Mouse (Mus musculus) left cerebral cortex, adult 11 months (tissue): ENCODE data around the gene Tacr1.
A peak's percentile ranks its signal among the peaks of the same experiment; 100 is the strongest.
"Not testable (repeated sequence)": the region's sequence is repeated elsewhere in the genome, so short reads cannot be mapped to it uniquely, and the experiment has no call there.

ENCODE experiments used
- DNase-seq: peaks from one replicate; pipeline ENCODE4 v3.0.0; 2022; ENCODE audit warnings: low spot score

Gene Tacr1

DNA sequence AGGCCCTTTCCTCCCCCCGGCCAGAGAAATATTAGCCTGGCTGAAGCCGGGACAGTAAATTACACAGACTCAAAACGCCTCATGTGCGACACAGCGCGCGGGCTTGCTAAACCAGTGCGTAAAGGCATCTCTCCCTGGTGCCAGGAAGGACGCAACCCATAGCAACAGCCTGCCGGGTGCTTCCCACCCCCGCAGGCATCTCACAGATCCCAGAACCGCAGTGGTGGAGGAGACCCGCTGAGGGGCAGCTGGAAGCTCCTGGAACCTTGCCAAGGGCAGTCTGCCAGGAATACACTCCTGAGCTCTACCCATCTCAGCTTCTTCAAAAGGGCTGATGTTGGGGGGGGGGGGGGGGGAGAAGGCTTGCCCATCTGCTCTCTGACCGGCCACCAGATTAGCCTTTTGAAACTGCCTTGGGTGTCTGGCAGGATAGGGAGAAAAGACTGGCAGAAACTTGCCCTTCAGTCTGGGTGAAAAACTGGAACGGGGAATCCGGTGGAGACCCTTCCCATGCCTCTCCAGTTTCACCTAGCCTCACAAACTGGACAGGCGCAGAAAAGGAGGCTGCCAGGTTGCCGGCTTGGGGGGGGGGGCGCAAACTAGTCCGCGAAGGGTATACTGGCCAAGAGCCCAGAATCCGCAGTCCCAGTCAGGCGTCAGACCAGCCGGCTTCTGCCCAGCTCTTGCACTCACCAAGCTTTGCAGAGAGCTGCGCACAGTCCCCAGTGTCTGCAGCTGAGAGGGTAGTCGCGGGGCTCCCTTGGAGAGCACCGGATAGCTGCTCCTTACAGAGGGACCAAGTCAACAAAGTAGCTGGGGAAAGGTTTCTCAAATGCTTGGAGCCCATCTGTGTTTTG is at the start of gene Tacr1:
Gene Tacr1 (plus strand): TSS at position 740 of the 857 bp plus-strand sequence.
- DNase-seq: peak; percentile 16

DNA sequence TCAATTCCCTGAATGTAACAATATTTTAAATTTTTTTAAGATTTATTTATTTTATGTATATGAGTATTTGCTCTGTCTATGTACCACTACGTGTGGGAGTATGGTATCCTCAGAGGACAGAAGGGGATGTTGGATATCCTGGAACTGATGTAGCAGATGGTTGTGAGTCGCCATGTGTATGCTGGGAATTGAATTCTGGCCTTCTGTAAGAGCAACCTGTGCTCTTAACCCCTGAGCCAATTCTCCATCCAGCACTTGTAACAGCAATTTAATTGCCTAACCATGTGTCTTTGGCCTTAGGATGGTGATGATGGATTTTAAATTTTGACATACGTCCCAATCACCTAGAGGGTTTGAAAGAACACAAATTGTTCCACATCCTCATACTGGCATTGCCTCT is 26.0 kb upstream of the Tacr1 start:
- DNase-seq: no peak

GRCm38 (mm10) chr6:82383556-82383955 is 18.6 kb upstream of the Tacr1 start:
- no peak for DNase-seq

- DNase-seq: no peak
Observed at GRCm38 (mm10) chr6:82402501-82403495, 664 bp downstream of the Tacr1 start.

DNA sequence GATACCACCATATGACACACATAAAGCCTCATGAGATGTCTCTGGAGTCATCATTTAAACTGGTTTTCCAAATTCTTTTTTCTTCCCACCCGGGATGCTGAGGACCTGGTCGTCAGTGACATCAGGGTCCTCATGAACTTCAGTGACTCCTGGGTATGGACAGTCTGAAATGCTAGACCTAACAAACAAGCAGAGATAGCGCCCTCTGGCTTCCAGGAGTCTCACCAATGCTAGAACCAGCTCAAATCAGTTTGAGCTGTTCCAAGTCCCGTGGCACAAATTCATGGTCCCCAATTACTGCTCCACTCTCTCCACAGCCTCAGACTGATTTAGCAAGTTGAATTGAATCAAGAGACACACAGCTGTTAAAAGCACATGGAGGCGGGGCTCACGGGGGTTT is 16.2 kb downstream of the Tacr1 start:
- no peak for DNase-seq

GRCm38 (mm10) chr6:82420222-82420621 is 18.1 kb downstream of the Tacr1 start:
- no peak for DNase-seq

GRCm38 (mm10) chr6:82428890-82429289 is 26.8 kb downstream of the Tacr1 start:
- no peak for DNase-seq

DNA sequence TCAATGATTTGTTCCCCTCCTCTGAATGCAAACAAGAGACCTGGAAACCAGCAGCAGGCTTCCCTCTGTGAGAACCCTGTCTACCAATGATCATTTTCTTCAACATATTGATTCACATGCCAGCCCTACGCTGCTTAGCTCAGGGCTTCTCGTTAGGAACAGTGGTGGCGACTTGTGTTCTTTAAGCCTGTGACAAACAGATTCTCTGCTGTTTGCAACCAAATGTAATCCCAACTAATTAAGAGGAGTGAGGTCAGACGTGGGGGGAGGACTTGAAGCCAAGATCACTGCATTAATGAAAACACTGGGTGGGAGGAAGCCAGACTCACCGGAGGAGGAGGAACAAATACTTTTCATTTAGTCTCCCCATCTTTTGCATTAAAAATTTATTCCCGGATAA is 27.6 kb downstream of the Tacr1 start:
- no peak for DNase-seq

GRCm38 (mm10) chr6:82437174-82437573 is 35.0 kb downstream of the Tacr1 start:
- DNase-seq: peak; percentile 29

GRCm38 (mm10) chr6:82452206-82453095 is 50.3 kb downstream of the Tacr1 start:
- DNase-seq: not testable (repeated sequence)

DNA sequence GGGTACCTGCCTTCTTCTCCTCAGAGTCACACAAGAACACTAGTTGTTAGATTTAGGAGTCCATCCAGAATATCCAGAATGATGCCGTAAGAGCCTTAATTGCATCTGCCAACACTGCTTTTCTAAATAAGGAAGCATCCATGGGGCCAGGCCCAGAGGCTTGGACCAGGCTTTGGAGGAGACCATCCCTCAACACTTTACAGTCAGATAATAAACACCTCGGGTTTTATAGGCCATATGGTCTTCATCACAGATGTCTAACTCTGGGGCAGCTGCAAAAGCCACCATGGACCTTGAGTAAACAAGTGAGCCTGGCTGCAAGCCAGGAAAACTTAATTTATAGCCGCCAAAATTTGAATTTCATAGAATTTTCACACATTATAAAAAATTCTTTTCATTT is 53.1 kb downstream of the Tacr1 start:
- no peak for DNase-seq

DNA sequence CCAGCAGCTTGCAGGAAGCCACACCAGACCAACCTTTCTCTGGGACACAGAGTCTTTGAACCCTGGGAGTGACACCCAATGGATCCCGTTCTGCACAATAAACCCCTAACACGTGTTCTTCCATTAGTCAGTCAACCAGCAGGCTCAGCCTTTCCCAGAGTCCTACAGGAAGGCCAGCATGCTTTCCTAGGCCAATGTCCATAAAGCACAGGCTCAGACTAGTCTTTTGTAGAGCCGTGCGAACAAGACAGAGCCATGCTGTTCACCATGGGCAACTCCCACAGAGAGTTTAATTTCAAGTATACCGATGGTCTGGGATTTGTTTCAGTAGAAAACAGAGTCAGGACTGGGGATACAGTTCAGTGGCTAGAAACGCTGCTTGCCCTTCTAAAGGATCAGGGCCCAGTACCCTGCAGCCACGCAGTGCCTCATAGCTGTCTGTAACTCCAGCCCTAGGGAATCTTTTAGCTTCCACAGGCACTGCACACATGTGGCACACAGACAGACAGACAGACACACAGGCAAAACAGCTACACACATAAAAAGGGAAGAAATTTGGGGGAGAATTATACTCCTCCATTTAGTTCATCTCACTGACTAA is 55.1 kb downstream of the Tacr1 start:
- no peak for DNase-seq

- no peak for DNase-seq
Observed at GRCm38 (mm10) chr6:82458762-82459389, 56.7 kb downstream of the Tacr1 start.

- DNase-seq: no peak
Observed at GRCm38 (mm10) chr6:82463171-82463570, 61.0 kb downstream of the Tacr1 start.

- DNase-seq: no peak
Observed at GRCm38 (mm10) chr6:82474477-82474876, 72.3 kb downstream of the Tacr1 start.

DNA sequence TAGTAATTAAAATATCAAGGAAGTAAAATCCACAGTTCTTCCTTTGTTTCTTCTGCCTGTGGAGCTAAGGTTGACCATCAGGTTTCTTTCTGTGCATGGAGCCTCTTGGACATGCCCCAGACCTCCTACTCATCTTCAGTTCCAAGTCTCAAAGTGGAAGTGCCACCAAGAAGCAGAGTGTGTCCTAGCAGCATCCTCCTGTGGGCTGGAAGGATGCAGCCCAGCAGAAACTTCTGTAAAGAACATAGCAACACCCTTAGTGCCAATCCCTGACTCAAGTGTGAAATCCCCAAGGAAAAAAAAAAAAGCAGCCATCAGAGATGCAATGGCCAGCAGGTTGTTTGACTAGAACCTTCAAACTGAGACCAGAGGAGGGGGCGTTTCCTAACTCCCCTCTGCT is 81.7 kb downstream of the Tacr1 start:
- DNase-seq: peak; percentile 5

DNA sequence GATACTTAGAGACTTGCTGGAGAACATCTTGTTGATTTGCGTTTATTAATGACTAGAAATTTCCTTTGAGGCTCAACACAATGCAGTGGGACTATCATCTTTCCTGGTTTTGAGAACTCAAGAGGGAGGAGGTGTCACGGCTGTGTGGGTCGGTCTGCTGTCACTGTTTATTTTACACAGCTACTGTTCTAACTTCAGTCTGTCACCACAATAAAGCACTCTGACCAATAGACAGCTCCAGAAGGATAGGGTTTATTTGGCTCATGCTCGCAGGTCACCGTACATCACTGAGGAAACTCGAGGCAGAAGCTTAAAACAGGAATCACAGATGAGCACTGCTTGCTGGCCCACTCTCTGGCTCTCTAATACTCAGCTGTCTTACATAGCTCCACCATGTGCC is 92.3 kb downstream of the Tacr1 start:
- DNase-seq: no peak

GRCm38 (mm10) chr6:82510843-82511416 is 108.8 kb downstream of the Tacr1 start:
- DNase-seq: no peak

GRCm38 (mm10) chr6:82519626-82520025 is 117.5 kb downstream of the Tacr1 start:
- no peak for DNase-seq

DNA sequence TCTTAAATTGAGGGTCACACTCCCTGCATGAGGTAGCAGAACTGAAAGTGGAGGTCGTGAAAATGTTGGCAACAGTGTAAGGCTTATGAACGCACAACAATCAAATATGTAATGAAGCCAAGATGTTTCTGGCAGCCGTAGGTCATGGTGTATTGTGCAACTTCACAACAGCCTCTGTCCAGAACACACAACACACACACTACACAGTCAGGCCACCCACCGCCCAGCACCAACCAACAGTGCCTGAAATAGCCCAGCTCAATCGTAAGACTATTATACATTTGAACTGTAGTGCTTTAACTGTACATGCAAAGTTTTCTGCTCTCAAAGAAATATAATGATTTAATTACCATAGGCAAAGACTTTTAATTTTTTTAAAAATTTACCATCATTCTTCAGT is 120.4 kb downstream of the Tacr1 start:
- DNase-seq: no peak
